Mouse (Mus musculus): ENCODE measurements around the gene Sgms1. TPM values are rescaled to one million over a fixed set of nuclear protein-coding genes. Genes with fewer than 3 reads are reported as not detected.

Gene Sgms1
- total and polyA plus RNA-seq, 2 experiments from 2014 or later, result 21.3 to 28.4 TPM

GRCm38 (mm10) chr19:32216710-32217109 is 172.8 kb downstream of the Sgms1 start:
- H3K9me3 ChIP-seq (ENCODE audit: low read length), result no peaks in the 10 kb centered on the region
- WGBS, result 95% methylated on average over 2 of the region's 2 CpGs
- no peaks in the 10 kb centered on the region for H3K36me3 ChIP-seq (ENCODE audit: insufficient read depth, low read length)
- DNase-seq (ENCODE audit: low spot score) (no peak), ATAC-seq (ENCODE audit: low FRiP score) (no peak)
- H3K27me3 ChIP-seq (ENCODE audit: insufficient read depth, low read length), result no peaks in the 10 kb centered on the region
- no peak overlapping the region for H3K4me3 ChIP-seq (ENCODE audit: low read depth, low read length)
- H3K27ac ChIP-seq (ENCODE audit: low read depth, low read length), result no peak overlapping the region
- TF ChIP-seq CTCF (IDR thresholded peaks at IDR 0.05), result no peak
- H3K4me1 ChIP-seq (ENCODE audit: insufficient read depth, low read length), result no peaks in the 10 kb centered on the region
- H3K9ac ChIP-seq (replicated peaks; ENCODE audit: low read length, poor library complexity, severe bottlenecking), result no peak overlapping the region
- no peak overlapping the region for H3K4me2 ChIP-seq (ENCODE audit: low read depth, low read length, poor library complexity, severe bottlenecking)

DNA sequence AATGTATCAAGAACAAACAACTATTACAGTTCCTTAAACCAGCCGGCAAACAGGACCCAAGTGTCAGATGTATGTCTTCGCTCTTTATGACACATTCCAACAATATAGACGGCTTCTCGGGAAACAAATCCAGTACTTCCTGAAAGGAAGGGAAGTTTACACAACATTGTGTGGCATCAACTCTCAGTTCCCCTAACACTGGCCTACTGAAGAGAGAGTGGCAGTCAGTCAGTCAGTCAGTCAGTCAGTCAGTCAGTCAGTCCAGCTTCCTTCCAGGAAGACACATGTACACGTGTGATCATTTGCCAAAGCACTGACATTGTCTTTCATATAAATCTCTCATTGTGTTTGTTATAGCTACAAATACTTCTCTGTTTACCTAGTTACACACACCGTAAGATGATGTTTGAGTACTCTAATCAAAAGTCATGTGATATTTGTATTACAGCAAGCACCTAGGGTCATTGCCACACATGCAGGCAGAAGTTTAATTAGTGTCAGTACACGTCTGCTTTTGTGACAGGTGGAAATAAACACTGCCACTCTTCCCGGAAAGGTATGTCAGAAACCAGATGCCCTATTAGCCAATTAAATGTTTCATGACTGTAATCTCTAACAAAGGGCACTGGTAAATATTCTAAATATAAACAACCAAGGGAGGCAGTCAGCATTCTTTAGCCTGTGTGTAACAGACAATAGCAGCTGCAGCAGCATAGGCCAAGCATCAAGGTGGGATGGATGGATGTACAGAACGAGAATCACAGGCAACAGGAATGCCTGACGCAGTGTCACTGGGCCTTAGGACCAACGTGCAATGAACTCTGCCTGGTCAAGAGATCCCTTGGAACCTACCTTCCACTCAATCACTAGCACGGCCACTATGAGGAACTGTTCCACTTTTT is 174.4 kb downstream of the Sgms1 start:
- DNase-seq (ENCODE audit: low spot score), result no peak
- no peaks in the 10 kb centered on the region for H3K36me3 ChIP-seq (ENCODE audit: insufficient read depth, low read length)
- H3K9ac ChIP-seq (replicated peaks; ENCODE audit: low read length, poor library complexity, severe bottlenecking), result no peak overlapping the region
- no peak overlapping the region for H3K4me3 ChIP-seq (ENCODE audit: low read depth, low read length)
- no peak overlapping the region for H3K4me2 ChIP-seq (ENCODE audit: low read depth, low read length, poor library complexity, severe bottlenecking)
- no peak for ATAC-seq (ENCODE audit: low FRiP score)
- no peak overlapping the region for H3K27ac ChIP-seq (ENCODE audit: low read depth, low read length)
- H3K9me3 ChIP-seq (ENCODE audit: low read length), result no peaks in the 10 kb centered on the region
- no peak for TF ChIP-seq CTCF (IDR thresholded peaks at IDR 0.05)
- no peaks in the 10 kb centered on the region for H3K4me1 ChIP-seq (ENCODE audit: insufficient read depth, low read length)
- peaks cover 5% of the 10 kb centered on the region; the same call in 1 of the 2 replicates for H3K27me3 ChIP-seq (ENCODE audit: insufficient read depth, low read length)
- 86% methylated on average over 12 of the region's 12 CpGs for WGBS

- whole genome bisulfite sequencing, result 78% methylated on average over 3 of the region's 3 CpGs
- H3K9ac ChIP-seq (replicated peaks; ENCODE audit: low read length, poor library complexity, severe bottlenecking), result no peak overlapping the region
- H3K27me3 ChIP-seq (ENCODE audit: insufficient read depth, low read length), result peaks cover 5% of the 10 kb centered on the region; the same call in 1 of the 2 replicates
- no peak overlapping the region for H3K4me2 ChIP-seq (ENCODE audit: low read depth, low read length, poor library complexity, severe bottlenecking)
- TF ChIP-seq CTCF (IDR thresholded peaks at IDR 0.05), result no peak
- DNase-seq (ENCODE audit: low spot score) (no peak), ATAC-seq (ENCODE audit: low FRiP score) (no peak)
- H3K4me3 ChIP-seq (ENCODE audit: low read depth, low read length), result no peak overlapping the region
- no peak overlapping the region for H3K27ac ChIP-seq (ENCODE audit: low read depth, low read length)
- H3K4me1 ChIP-seq (ENCODE audit: insufficient read depth, low read length), result no peaks in the 10 kb centered on the region
- H3K36me3 ChIP-seq (ENCODE audit: insufficient read depth, low read length), result no peaks in the 10 kb centered on the region
- no peaks in the 10 kb centered on the region for H3K9me3 ChIP-seq (ENCODE audit: low read length)
Measured at GRCm38 (mm10) chr19:32213577-32213976, 175.9 kb downstream of the Sgms1 start.

DNA sequence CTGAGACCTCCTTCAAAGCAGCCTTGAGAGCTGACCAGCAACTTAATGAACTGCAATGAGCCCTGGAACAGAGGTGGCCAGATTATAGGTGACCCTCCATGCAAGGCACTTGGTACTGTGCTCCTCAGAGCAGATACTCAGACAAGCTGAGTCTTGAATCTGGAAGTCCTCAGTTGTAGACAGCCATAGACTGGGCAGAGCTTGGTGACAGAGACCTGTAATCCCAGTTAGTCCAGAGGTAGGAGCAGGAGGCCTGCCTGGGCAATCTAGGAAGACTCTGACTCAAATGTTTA is 178.3 kb downstream of the Sgms1 start:
- H3K4me3 ChIP-seq (ENCODE audit: low read depth, low read length), result no peak overlapping the region
- H3K36me3 ChIP-seq (ENCODE audit: insufficient read depth, low read length), result no peaks in the 10 kb centered on the region
- no peak overlapping the region for H3K9ac ChIP-seq (replicated peaks; ENCODE audit: low read length, poor library complexity, severe bottlenecking)
- no peaks in the 10 kb centered on the region for H3K9me3 ChIP-seq (ENCODE audit: low read length)
- TF ChIP-seq CTCF (IDR thresholded peaks at IDR 0.05), result no peak
- DNase-seq (ENCODE audit: low spot score), result no peak
- no peak for ATAC-seq (ENCODE audit: low FRiP score)
- peaks cover 5% of the 10 kb centered on the region; the same call in 1 of the 2 replicates for H3K27me3 ChIP-seq (ENCODE audit: insufficient read depth, low read length)
- H3K27ac ChIP-seq (ENCODE audit: low read depth, low read length), result no peak overlapping the region
- no peak overlapping the region; the same call in 1 of the 2 replicates for H3K4me2 ChIP-seq (ENCODE audit: low read depth, low read length, poor library complexity, severe bottlenecking)
- H3K4me1 ChIP-seq (ENCODE audit: insufficient read depth, low read length), result no peaks in the 10 kb centered on the region

GRCm38 (mm10) chr19:32210450-32211292 is 178.8 kb downstream of the Sgms1 start:
- peak; percentile 37 for DNase-seq (ENCODE audit: low spot score)
- WGBS, result 8% methylated on average over 34 of the region's 34 CpGs
- H3K9ac ChIP-seq (replicated peaks; ENCODE audit: low read length, poor library complexity, severe bottlenecking), result 0 out of 2 replicates have a peak overlapping the region, but pooled peaks have one; percentile 1

GRCm38 (mm10) chr19:32210099-32210449 is 179.4 kb downstream of the Sgms1 start:
- WGBS, result 41% methylated on average over 5 of the region's 5 CpGs
- Histone ChIP-seq H3K9me3 (ENCODE audit: low read length) (no peaks in the 10 kb centered on the region), H3K36me3 (ENCODE audit: insufficient read depth, low read length) (no peaks in the 10 kb centered on the region), H3K27me3 (ENCODE audit: insufficient read depth, low read length) (peaks cover 5% of the 10 kb centered on the region; the same call in 1 of the 2 replicates), H3K9ac (replicated peaks; ENCODE audit: low read length, poor library complexity, severe bottlenecking) (no peak overlapping the region), H3K4me2 (ENCODE audit: low read depth, low read length, poor library complexity, severe bottlenecking) (peak overlapping the region; percentile 44), H3K4me1 (ENCODE audit: insufficient read depth, low read length) (no peaks in the 10 kb centered on the region), H3K27ac (ENCODE audit: low read depth, low read length) (no peak overlapping the region), H3K4me3 (ENCODE audit: low read depth, low read length) (peak overlapping the region; percentile 19)
- DNase-seq (ENCODE audit: low spot score) (no peak), ATAC-seq (ENCODE audit: low FRiP score) (no peak)
- no peak for TF ChIP-seq CTCF (IDR thresholded peaks at IDR 0.05)

More at GRCm38 (mm10) chr19:32210450-32211292, 178.8 kb downstream of the Sgms1 start:
- ATAC-seq (ENCODE audit: low FRiP score), result peak; percentile 60
- no peaks in the 10 kb centered on the region for H3K4me1 ChIP-seq (ENCODE audit: insufficient read depth, low read length)
- H3K36me3 ChIP-seq (ENCODE audit: insufficient read depth, low read length), result no peaks in the 10 kb centered on the region
- no peaks in the 10 kb centered on the region for H3K9me3 ChIP-seq (ENCODE audit: low read length)
- peak overlapping the region; percentile 19 for H3K4me3 ChIP-seq (ENCODE audit: low read depth, low read length)
- peak overlapping the region; percentile 44 for H3K4me2 ChIP-seq (ENCODE audit: low read depth, low read length, poor library complexity, severe bottlenecking)
- TF ChIP-seq CTCF (IDR thresholded peaks at IDR 0.05), result no peak
- H3K27me3 ChIP-seq (ENCODE audit: insufficient read depth, low read length), result peaks cover 5% of the 10 kb centered on the region; the same call in 1 of the 2 replicates
- H3K27ac ChIP-seq (ENCODE audit: low read depth, low read length), result no peak overlapping the region

Data from midbrain, postnatal 0 days (tissue).